Comparison of ENCODE assay signal across 9 mouse cellular contexts in the genomic region with DNA sequence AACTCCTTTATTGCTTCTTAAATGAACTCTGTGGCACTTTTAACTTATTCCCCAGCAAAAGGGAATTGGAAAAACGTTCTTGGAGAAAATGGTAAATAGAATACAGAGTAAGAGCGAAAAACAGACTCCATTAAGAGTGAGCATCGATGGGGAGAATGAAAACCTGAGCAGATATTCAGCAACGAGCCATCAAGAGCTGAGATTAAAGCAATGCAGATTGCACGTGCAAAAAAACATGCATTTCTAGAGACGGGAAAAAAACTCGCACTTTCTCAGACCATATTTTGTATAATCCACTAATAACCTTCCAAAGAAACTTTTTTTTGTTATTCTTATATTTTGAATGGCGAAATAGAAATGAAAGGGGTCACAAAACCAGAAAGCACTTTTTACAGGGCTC.
A peak's percentile ranks its signal among the peaks of the same experiment; 100 is the strongest.
DNase-seq lines count a peak whose midpoint lies in the region; ATAC-seq and TF ChIP-seq lines count a peak whose summit lies in the region.
"Had no signal": no experiment of that assay in that cellular context is flagged by ENCODE, and none has a peak within 500 bp of the region (broad histone marks: within the 10 kb centered on the region; RNA-seq: fewer than 3 reads in every experiment).

No protein-coding gene starts in this region.

- 66% methylated on average over 8 of the region's 8 CpGs for WGBS in heart, embryonic 13.5 days
- 58% methylated on average over 8 of the region's 8 CpGs for WGBS in kidney, postnatal 0 days
- WGBS in kidney, adult 2 months: 66% methylated on average over 8 of the region's 8 CpGs
- 76% methylated on average over 8 of the region's 8 CpGs for WGBS in embryonic facial prominence, embryonic 10.5 days
- 54% methylated on average over 8 of the region's 8 CpGs for whole genome bisulfite sequencing in intestine, embryonic 15.5 days

- ATAC-seq in heart, embryonic 13.5 days (ENCODE audit: extremely low read depth, insufficient number of reproducible peaks, low FRiP score, low TSS enrichment): no peak
- ATAC-seq in kidney, postnatal 0 days (replicated peaks; ENCODE audit: low FRiP score, low read depth): no peak
- ATAC-seq in intestine, embryonic 15.5 days: no peak

- H3K4me2 ChIP-seq in heart, embryonic 13.5 days: peak overlapping the region; percentile 57
- H3K4me2 ChIP-seq in kidney, postnatal 0 days (ENCODE audit: low read length): peak overlapping the region; percentile 57
- peak overlapping the region; percentile 46; the same call in 1 of the 2 replicates for H3K4me2 ChIP-seq in intestine, embryonic 15.5 days (replicated peaks)

- no peak for TF ChIP-seq CTCF in kidney, postnatal 0 days (IDR thresholded peaks at IDR 0.05; ENCODE audit: low read depth)
- no peak for TF ChIP-seq CTCF in kidney, adult 2 months (conservative IDR thresholded peaks at IDR 0.05; ENCODE audit: insufficient read depth, insufficient read length, low read depth, low read length)

- no peaks in the 10 kb centered on the region for H3K27me3 ChIP-seq in heart, embryonic 13.5 days (replicated peaks)
- no peaks in the 10 kb centered on the region for H3K27me3 ChIP-seq in kidney, postnatal 0 days (ENCODE audit: insufficient read depth, low read length)
- no peaks in the 10 kb centered on the region for H3K27me3 ChIP-seq in kidney, adult 2 months (replicated peaks; ENCODE audit: control insufficient read depth, insufficient read depth, low read length)
- H3K27me3 ChIP-seq in embryonic facial prominence, embryonic 10.5 days (replicated peaks; ENCODE audit: low read depth, poor library complexity, severe bottlenecking): no peaks in the 10 kb centered on the region
- no peaks in the 10 kb centered on the region for H3K27me3 ChIP-seq in intestine, embryonic 15.5 days (replicated peaks)

- no peaks in the 10 kb centered on the region for H3K36me3 ChIP-seq in heart, embryonic 13.5 days
- H3K36me3 ChIP-seq in kidney, postnatal 0 days (ENCODE audit: insufficient read depth, low read length): no peaks in the 10 kb centered on the region
- no peaks in the 10 kb centered on the region for H3K36me3 ChIP-seq in kidney, adult 2 months (ENCODE audit: control insufficient read depth, insufficient read depth, low read length)
- H3K36me3 ChIP-seq in embryonic facial prominence, embryonic 10.5 days (replicated peaks): no peaks in the 10 kb centered on the region
- H3K36me3 ChIP-seq in intestine, embryonic 15.5 days: no peaks in the 10 kb centered on the region

- DNase-seq in heart, postnatal 10 days: no peak
- no peak for DNase-seq in kidney, postnatal 0 days (ENCODE audit: low spot score)
- DNase-seq in kidney, adult 2 months: no peak
- no peak for DNase-seq in embryonic facial prominence, embryonic 10.5 days (ENCODE audit: low spot score)
- DNase-seq in urinary bladder, adult 18-20 months (ENCODE audit: low spot score in 2 of 2): no peak
- DNase-seq in adrenal gland, adult 2 months: no peak

- peak overlapping the region; percentile 28; the same call in 1 of the 2 replicates for H3K4me3 ChIP-seq in heart, embryonic 13.5 days
- H3K4me3 ChIP-seq in kidney, postnatal 0 days (replicated peaks; ENCODE audit: low read depth, low read length): no peak overlapping the region; the same call in 1 of the 2 replicates
- no peak overlapping the region for H3K4me3 ChIP-seq in kidney, adult 2 months (ENCODE audit: insufficient read depth, low read depth, low read length)
- H3K4me3 ChIP-seq in embryonic facial prominence, embryonic 10.5 days: peak overlapping the region; percentile 38
- H3K4me3 ChIP-seq in intestine, embryonic 15.5 days (replicated peaks): no peak overlapping the region
- H3K4me3 ChIP-seq: erythroblast, embryonic 14.5 days had no signal

- intact Hi-C loops in heart, postnatal 10 days (cut with DNase I): no loop called here

- peaks cover 13% of the 10 kb centered on the region for H3K4me1 ChIP-seq in heart, embryonic 13.5 days
- no peaks in the 10 kb centered on the region for H3K4me1 ChIP-seq in kidney, postnatal 0 days (replicated peaks; ENCODE audit: insufficient read depth, low read length)
- H3K4me1 ChIP-seq in kidney, adult 2 months (ENCODE audit: control insufficient read depth, insufficient read depth, low read length): peaks cover 5% of the 10 kb centered on the region; the same call in 1 of the 2 replicates
- H3K4me1 ChIP-seq in embryonic facial prominence, embryonic 10.5 days: peaks cover 23% of the 10 kb centered on the region
- 0 out of 2 replicates have a peak, but pooled peaks cover 2% of the 10 kb centered on the region for H3K4me1 ChIP-seq in intestine, embryonic 15.5 days (replicated peaks)

- no peak overlapping the region for H3K27ac ChIP-seq in heart, embryonic 13.5 days (replicated peaks)
- H3K27ac ChIP-seq in kidney, postnatal 0 days: no peak overlapping the region
- no peak overlapping the region for H3K27ac ChIP-seq in kidney, adult 2 months (ENCODE audit: insufficient read depth, low read depth, low read length)
- H3K27ac ChIP-seq in embryonic facial prominence, embryonic 10.5 days (replicated peaks): peak overlapping the region; percentile 31
- H3K27ac ChIP-seq in intestine, embryonic 15.5 days: no peak overlapping the region

- H3K9ac ChIP-seq in heart, embryonic 13.5 days: no peak overlapping the region
- no peak overlapping the region for H3K9ac ChIP-seq in kidney, postnatal 0 days (ENCODE audit: low read depth, low read length)
- H3K9ac ChIP-seq in intestine, embryonic 15.5 days: no peak overlapping the region

- 0 out of 2 replicates have a peak, but pooled peaks cover 2% of the 10 kb centered on the region for H3K9me3 ChIP-seq in heart, embryonic 13.5 days
- no peaks in the 10 kb centered on the region; the same call in 1 of the 2 replicates for H3K9me3 ChIP-seq in kidney, postnatal 0 days (replicated peaks; ENCODE audit: low read length)
- H3K9me3 ChIP-seq in embryonic facial prominence, embryonic 10.5 days: no peaks in the 10 kb centered on the region
- no peaks in the 10 kb centered on the region for H3K9me3 ChIP-seq in intestine, embryonic 15.5 days

- TF ChIP-seq POLR2A in kidney, adult 2 months (IDR thresholded peaks at IDR 0.05; ENCODE audit: low read depth, low read length): no peak

Comparison
In these comparisons a context has a peak if more than half of its experiments do, and no peak if none do; other contexts are left out.
1. H3K4me3 ChIP-seq: peak in heart, embryonic 13.5 days (single experiment) and embryonic facial prominence, embryonic 10.5 days (single experiment); none in kidney, postnatal 0 days (single experiment), kidney, adult 2 months (single experiment) and intestine, embryonic 15.5 days (single experiment).
2. Peak in every context shown above with its lines, with median percentiles within 50 percentile points of each other: H3K4me2 ChIP-seq.